8 mouse cellular contexts compared by ENCODE assay signal in the genomic region with DNA sequence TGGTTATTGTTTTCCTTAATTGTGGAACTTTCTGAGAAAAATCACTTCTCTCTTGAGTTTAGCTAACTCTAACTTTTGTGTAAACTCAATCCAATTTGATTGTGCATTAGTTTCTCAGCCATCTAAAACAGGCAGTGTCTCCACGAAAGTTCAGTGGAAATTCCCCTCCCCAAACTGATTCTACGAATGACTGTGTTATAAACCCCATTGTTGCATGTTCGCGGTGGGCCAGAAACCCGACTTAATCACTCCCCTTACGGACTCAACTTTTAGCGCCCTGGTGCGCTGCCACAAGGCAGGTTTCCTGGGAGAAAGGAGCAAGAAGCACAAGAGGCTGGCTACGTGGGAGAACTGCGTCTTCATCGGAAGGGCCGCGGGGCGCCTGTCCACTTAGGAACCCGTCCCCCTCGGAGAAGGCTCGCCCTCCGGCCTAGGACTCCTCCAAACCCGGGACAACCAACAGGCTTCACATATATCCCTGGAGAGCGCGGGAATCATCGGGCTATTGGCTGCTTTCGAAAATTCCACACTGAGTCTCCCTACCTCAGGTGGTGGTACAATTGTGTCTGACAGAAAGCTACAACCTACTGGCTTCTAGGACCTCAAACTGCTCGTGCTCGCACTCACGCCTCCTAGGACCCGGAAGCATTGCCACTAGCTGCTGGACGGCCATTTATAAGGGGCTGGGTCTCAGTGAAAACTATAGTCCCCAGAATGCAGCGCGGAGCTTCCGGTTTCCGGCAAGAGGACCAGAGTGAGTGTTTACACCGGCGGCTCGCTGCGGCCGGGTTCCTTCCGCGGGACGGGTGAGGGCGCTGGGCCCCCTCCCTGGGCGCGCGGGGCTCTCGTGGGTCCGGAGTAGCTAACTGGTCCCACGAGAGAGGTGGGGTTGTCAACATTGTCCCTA. TPM values are rescaled to one million over a fixed set of nuclear protein-coding genes. Genes with fewer than 3 reads are reported as not detected.
DNase-seq lines count a peak whose midpoint lies in the region; ATAC-seq lines count a peak whose summit lies in the region.

A gene (plus strand): TSS at position 726 of the 907 bp plus-strand sequence.

- WGBS in hindbrain, embryonic 14.5 days, result under 1% methylated on average over 47 of the region's 47 CpGs

- peak within 1 kb of the TSS; percentile 78 for H3K27ac ChIP-seq in hindbrain, embryonic 14.5 days

- H3K4me2 ChIP-seq in hindbrain, embryonic 14.5 days (replicated peaks), result peak within 1 kb of the TSS; percentile 97

- DNase-seq in R1 (ENCODE audit: low read depth, low spot score), result peak; percentile 96
- DNase-seq in cerebellum, postnatal 25 days, result peak; percentile 89 to 94
- peak; percentile 74 to 85 for DNase-seq in frontal cortex, postnatal 25 days (ENCODE audit: low spot score in 2 of 2)
- DNase-seq in hindbrain, embryonic 14.5 days (ENCODE audit: low spot score), result peak; percentile 85
- DNase-seq in layer of hippocampus, postnatal 36 days, result peak; percentile 90 to 91
- DNase-seq in lung, postnatal 36 days, result peak; percentile 97
- peak; percentile 95 for DNase-seq in retina, postnatal 1 day
- DNase-seq in urinary bladder, adult 18-20 months (ENCODE audit: low spot score in 2 of 2), result peak; percentile 84 to 87

- H3K36me3 ChIP-seq in hindbrain, embryonic 14.5 days (replicated peaks; ENCODE audit: control insufficient read depth, insufficient read depth), result peaks cover 18% of the 10 kb centered on the region

- peaks cover 13% of the 10 kb centered on the region for H3K4me1 ChIP-seq in hindbrain, embryonic 14.5 days (replicated peaks; ENCODE audit: control insufficient read depth, insufficient read depth, low read length)

- peak within 1 kb of the TSS; percentile 51 for H3K4me3 ChIP-seq in hindbrain, embryonic 14.5 days (replicated peaks; ENCODE audit: low read length)

- peak; percentile 94 for ATAC-seq in hindbrain, embryonic 14.5 days (ENCODE audit: low FRiP score)

- no peaks in the 10 kb centered on the region for H3K27me3 ChIP-seq in hindbrain, embryonic 14.5 days (ENCODE audit: control insufficient read depth, insufficient read depth, low read length)

- peak within 1 kb of the TSS; percentile 74 for H3K9ac ChIP-seq in hindbrain, embryonic 14.5 days

- no peaks in the 10 kb centered on the region for H3K9me3 ChIP-seq in hindbrain, embryonic 14.5 days (ENCODE audit: control insufficient read depth, low read length)

RNA-seq across cellular contexts. Expression of the gene that starts here (rescaled TPM):
- polyA plus RNA-seq in hindbrain, embryonic 14.5 days (2014; fragmentation: Nextera tagmentation; extraction: Ambion mirVana), result 151 and 160 TPM in 2 replicates
- 100 to 1,000 TPM in 1 of 2 experiments, 10 to 100 TPM in 1; 94.3 to 102 TPM for total RNA-seq in layer of hippocampus, postnatal 36 days (2021)

Comparison
In these comparisons a context has a peak if more than half of its experiments do, and no peak if none do; other contexts are left out.
1. Peak in every context shown above with its lines: DNase-seq, ATAC-seq, H3K4me3 ChIP-seq and H3K27ac ChIP-seq.